Mouse (Mus musculus) heart, embryonic 15.5 days (tissue): ENCODE data around the gene Serpinb1a. TPM values are rescaled to one million over a fixed set of nuclear protein-coding genes. Genes with fewer than 3 reads are reported as not detected.
"Not testable (repeated sequence)": the region's sequence is repeated elsewhere in the genome, so short reads cannot be mapped to it uniquely, and the experiment has no call there.

Experiments used
- ATAC-seq: fragments of 200-750 bp; cut with Nextera tagmentation; replicated peaks from 2 replicates; pipeline ENCODE4 v1.8.0; 2017; ENCODE audit warnings: low read depth, moderate TSS enrichment; ENCODE audit not compliant: insufficient number of reproducible peaks, insufficient read depth, low FRiP score
- H3K27ac ChIP-seq: fragments of 300-500 bp; sonication (generic); 2 replicates; pipeline ENCODE4 v1.5.1; 2015; ENCODE audit warnings: mild to moderate bottlenecking, inconsistent platforms
- H3K27me3 ChIP-seq: fragments of 300-500 bp; sonication (generic); 2 replicates; pipeline ENCODE4 v1.6.1; 2015; ENCODE audit warnings: inconsistent platforms
- H3K36me3 ChIP-seq: fragments of 300-500 bp; sonication (generic); 2 replicates; pipeline ENCODE4 v1.6.1; 2015; ENCODE audit warnings: mild to moderate bottlenecking, inconsistent platforms
- H3K4me1 ChIP-seq: fragments of 300-500 bp; sonication (generic); replicated peaks from 2 replicates; pipeline ENCODE4 v1.6.1; 2015; ENCODE audit warnings: inconsistent platforms
- H3K4me2 ChIP-seq: fragments of 300-500 bp; sonication (generic); 2 replicates; pipeline ENCODE4 v1.6.1; 2015; ENCODE audit warnings: inconsistent platforms, mild to moderate bottlenecking, moderate library complexity
- H3K4me3 ChIP-seq: fragments of 300-500 bp; sonication (generic); 2 replicates; pipeline ENCODE4 v1.5.1; 2015; ENCODE audit warnings: mild to moderate bottlenecking, inconsistent platforms
- H3K9ac ChIP-seq: fragments of 300-500 bp; sonication (generic); 2 replicates; pipeline ENCODE4 v1.6.1; 2015; ENCODE audit warnings: mild to moderate bottlenecking, inconsistent platforms
- H3K9me3 ChIP-seq: fragments of 300-500 bp; sonication (generic); replicated peaks from 2 replicates; pipeline ENCODE4 v1.6.1; 2016; ENCODE audit warnings: inconsistent platforms
- WGBS: fragments of 180-500 bp; shearing (Covaris S2); methylation state at CpG from one replicate; pipeline ENCODE4 v1.1.7; 2015; ENCODE audit warnings: mixed read lengths; 5-methylcytosine and 5-hydroxymethylcytosine counted together
- polyA plus RNA-seq: library from polyadenylated mRNA; unstranded; fragments of >200 nt; fragmentation: Nextera tagmentation; extraction: Ambion mirVana; gene quantifications from 2 replicates; pipeline ENCODE4 v1.2.1, GENCODE M21; 2015

Serpinb1a gene
- polyA plus RNA-seq, 1 experiment from 2014 or later = 11.5 TPM

- not testable (repeated sequence) for H3K27ac ChIP-seq, H3K36me3 ChIP-seq, H3K9me3 ChIP-seq, H3K27me3 ChIP-seq, H3K4me1 ChIP-seq, H3K4me2 ChIP-seq, ATAC-seq, H3K9ac ChIP-seq, H3K4me3 ChIP-seq
- WGBS = 76% methylated on average over 3 of the region's 3 CpGs
Measured at GRCm38 (mm10) chr13:32864529-32864928, 13.5 kb upstream of the Serpinb1a start.

DNA sequence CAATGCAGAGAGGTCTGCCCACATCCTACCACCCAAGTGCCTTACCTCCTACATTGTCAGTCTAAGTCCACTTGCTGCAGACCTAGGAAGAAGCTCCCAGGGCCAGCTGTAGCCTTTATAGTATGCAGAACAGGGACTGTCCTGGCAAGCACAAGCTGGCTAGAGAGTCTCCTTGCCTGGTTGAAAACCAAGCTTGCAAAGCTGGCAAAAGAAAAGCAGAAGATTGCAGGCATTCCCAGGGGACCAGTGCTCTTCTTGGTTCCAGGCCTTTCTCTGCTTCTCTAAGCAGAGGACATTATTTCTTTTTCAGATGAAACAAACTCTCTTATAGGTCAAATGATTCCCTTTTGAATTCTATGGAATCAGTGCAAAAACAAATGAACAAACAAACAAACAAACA, 12.5 kb upstream of the Serpinb1a start:
- Histone ChIP-seq H3K27ac (no peak overlapping the region), H3K9ac (no peak overlapping the region), H3K4me3 (no peak overlapping the region), H3K4me2 (no peak overlapping the region), H3K27me3 (no peaks in the 10 kb centered on the region), H3K9me3 (no peaks in the 10 kb centered on the region), H3K4me1 (0 out of 2 replicates have a peak, but pooled peaks cover 2% of the 10 kb centered on the region), H3K36me3 (no peaks in the 10 kb centered on the region)
- ATAC-seq = no peak

DNA sequence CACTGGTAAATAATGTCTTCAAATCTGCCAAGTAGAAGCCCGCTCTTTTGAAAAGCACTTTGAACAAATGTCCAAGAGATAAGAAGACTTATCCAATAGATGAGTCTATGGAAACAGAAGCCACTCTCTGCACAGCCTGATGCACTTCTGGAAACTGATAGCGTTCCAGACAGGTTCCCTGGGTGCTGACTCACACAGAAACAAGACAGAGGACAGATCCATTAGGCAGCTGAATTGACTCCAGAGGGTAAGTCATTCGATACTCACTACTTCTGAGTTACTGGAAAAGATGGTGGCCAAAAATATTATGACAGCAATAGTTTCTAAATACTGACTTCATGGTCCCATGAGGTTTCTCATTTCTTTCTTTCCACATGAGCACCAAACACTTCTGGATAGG, 9.8 kb upstream of the Serpinb1a start:
- no peak for ATAC-seq
- Histone ChIP-seq H3K4me2 (no peak overlapping the region), H3K36me3 (no peaks in the 10 kb centered on the region), H3K27me3 (no peaks in the 10 kb centered on the region), H3K9me3 (no peaks in the 10 kb centered on the region), H3K9ac (no peak overlapping the region), H3K4me1 (0 out of 2 replicates have a peak, but pooled peaks cover 2% of the 10 kb centered on the region), H3K27ac (no peak overlapping the region), H3K4me3 (no peak overlapping the region)
- WGBS = 34% methylated on average over 3 of the region's 3 CpGs

DNA sequence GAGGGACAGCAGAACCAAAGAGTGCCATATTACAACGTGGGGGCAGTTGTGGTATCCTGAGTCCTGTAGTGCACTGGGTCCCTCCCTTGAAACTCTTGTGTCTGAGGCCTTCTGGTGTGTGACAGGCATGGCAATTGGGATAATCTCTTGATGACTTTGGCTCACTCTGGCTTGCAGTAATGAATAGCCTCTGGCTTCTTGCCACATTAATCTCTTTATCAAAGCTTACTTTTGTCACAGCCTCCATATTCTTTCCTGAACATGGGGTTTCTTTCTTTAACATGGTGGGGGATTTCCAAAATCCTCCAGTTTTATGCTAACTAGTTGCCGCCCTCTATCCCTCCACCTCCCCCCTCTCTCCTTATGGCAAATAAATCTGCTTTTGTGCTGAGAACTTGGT, 2.1 kb upstream of the Serpinb1a start:
- H3K9me3 ChIP-seq = no peaks in the 10 kb centered on the region
- 65% methylated on average over 2 of the region's 2 CpGs for WGBS
- no peak for ATAC-seq

GRCm38 (mm10) chr13:32852539-32852938, 1.6 kb upstream of the Serpinb1a start:
- Histone ChIP-seq H3K4me1 (peaks cover 19% of the 10 kb centered on the region), H3K27me3 (no peaks in the 10 kb centered on the region), H3K9ac (no peak overlapping the region), H3K36me3 (no peaks in the 10 kb centered on the region), H3K27ac (no peak overlapping the region), H3K4me3 (no peak overlapping the region), H3K4me2 (no peak overlapping the region), H3K9me3 (no peaks in the 10 kb centered on the region)
- no peak for ATAC-seq
- WGBS = 85% methylated on average over 4 of the region's 4 CpGs

More for the DNA sequence above, 2.1 kb upstream of the Serpinb1a start:
- no peak overlapping the region for H3K4me3 ChIP-seq
- no peak overlapping the region for H3K4me2 ChIP-seq
- H3K36me3 ChIP-seq = no peaks in the 10 kb centered on the region
- no peak overlapping the region for H3K9ac ChIP-seq
- no peaks in the 10 kb centered on the region for H3K27me3 ChIP-seq
- H3K4me1 ChIP-seq = peaks cover 19% of the 10 kb centered on the region
- no peak overlapping the region for H3K27ac ChIP-seq

DNA sequence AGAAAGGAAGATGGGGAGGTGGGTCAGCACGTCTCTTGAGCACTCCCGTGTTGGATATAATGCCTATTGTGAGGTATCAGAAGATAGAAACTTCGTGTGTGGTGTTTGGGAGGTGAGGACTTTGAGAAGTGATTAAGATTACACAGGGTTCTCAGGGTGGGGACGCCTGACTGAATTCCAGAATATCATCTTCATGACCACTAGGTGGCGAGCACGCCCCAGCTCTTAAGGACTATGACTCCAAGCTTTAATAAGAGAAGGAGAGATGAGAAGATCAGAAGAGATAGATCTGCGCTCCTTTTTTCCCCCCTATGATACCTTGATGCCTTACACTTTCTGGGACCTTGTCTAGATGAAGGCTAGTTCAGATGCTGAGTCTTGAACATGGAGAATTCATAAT, 982 bp upstream of the Serpinb1a start:
- no peaks in the 10 kb centered on the region for H3K27me3 ChIP-seq
- peaks cover 19% of the 10 kb centered on the region for H3K4me1 ChIP-seq
- no peak overlapping the region for H3K4me3 ChIP-seq
- H3K9me3 ChIP-seq = no peaks in the 10 kb centered on the region
- ATAC-seq = no peak
- H3K9ac ChIP-seq = no peak overlapping the region
- no peak overlapping the region for H3K27ac ChIP-seq
- H3K4me2 ChIP-seq = no peak overlapping the region
- no peaks in the 10 kb centered on the region for H3K36me3 ChIP-seq
- WGBS = 6% methylated on average over 7 of the region's 7 CpGs

GRCm38 (mm10) chr13:32850156-32850555, 829 bp downstream of the Serpinb1a start:
- Histone ChIP-seq H3K4me1 (peaks cover 19% of the 10 kb centered on the region), H3K27ac (no peak overlapping the region), H3K36me3 (no peaks in the 10 kb centered on the region), H3K4me3 (no peak overlapping the region), H3K9ac (no peak overlapping the region), H3K4me2 (0 out of 2 replicates have a peak overlapping the region, but pooled peaks have one; percentile 12), H3K9me3 (no peaks in the 10 kb centered on the region), H3K27me3 (no peaks in the 10 kb centered on the region)
- WGBS = 42% methylated on average over 1 of the region's 1 CpGs
- ATAC-seq = no peak

DNA sequence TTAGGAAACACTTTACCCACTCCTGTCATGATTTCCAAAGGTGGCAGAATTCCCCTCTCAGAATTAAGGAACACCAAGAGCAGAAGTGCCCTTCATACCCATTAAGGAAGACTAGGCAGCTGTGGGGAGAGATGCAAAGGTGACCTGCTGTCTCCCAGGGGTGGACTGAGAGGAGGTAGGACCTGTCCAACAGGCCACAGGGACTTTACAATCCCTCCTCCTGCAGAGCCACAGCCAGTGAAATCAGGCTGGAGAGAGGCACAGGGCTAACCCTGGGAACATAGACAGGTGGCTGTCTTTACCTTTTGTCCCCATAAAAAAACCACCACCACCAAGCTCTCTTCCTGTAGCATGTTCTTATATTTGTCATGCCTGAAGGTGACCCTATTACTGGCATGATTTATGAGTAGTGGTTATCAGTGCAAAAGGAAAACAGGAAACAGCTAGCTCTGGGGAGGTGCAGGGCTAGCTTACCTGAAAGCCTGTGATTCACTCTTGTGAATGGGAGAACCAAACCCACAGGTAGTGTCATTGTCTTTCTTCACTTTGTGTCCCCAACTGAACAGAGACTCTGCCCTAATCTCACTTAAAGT, 1.4 kb downstream of the Serpinb1a start:
- Histone ChIP-seq H3K4me3 (no peak overlapping the region), H3K4me2 (0 out of 2 replicates have a peak overlapping the region, but pooled peaks have one; percentile 12), H3K36me3 (no peaks in the 10 kb centered on the region), H3K4me1 (peaks cover 19% of the 10 kb centered on the region), H3K27ac (no peak overlapping the region), H3K27me3 (no peaks in the 10 kb centered on the region), H3K9ac (no peak overlapping the region), H3K9me3 (no peaks in the 10 kb centered on the region)
- ATAC-seq = no peak

GRCm38 (mm10) chr13:32849092-32849491, 1.9 kb downstream of the Serpinb1a start:
- Histone ChIP-seq H3K27ac (no peak overlapping the region), H3K36me3 (no peaks in the 10 kb centered on the region), H3K4me1 (peaks cover 19% of the 10 kb centered on the region), H3K4me3 (no peak overlapping the region), H3K27me3 (no peaks in the 10 kb centered on the region), H3K9ac (no peak overlapping the region), H3K9me3 (no peaks in the 10 kb centered on the region), H3K4me2 (no peak overlapping the region)
- WGBS = 52% methylated on average over 4 of the region's 4 CpGs
- ATAC-seq = no peak

- no peak overlapping the region for H3K27ac ChIP-seq
- H3K4me2 ChIP-seq = no peak overlapping the region
- no peaks in the 10 kb centered on the region for H3K9me3 ChIP-seq
- H3K4me1 ChIP-seq = peaks cover 19% of the 10 kb centered on the region
- no peak overlapping the region for H3K4me3 ChIP-seq
- H3K9ac ChIP-seq = no peak overlapping the region
- no peaks in the 10 kb centered on the region for H3K27me3 ChIP-seq
- ATAC-seq = no peak
- H3K36me3 ChIP-seq = no peaks in the 10 kb centered on the region
Measured at GRCm38 (mm10) chr13:32846221-32846620, 4.8 kb downstream of the Serpinb1a start.

DNA sequence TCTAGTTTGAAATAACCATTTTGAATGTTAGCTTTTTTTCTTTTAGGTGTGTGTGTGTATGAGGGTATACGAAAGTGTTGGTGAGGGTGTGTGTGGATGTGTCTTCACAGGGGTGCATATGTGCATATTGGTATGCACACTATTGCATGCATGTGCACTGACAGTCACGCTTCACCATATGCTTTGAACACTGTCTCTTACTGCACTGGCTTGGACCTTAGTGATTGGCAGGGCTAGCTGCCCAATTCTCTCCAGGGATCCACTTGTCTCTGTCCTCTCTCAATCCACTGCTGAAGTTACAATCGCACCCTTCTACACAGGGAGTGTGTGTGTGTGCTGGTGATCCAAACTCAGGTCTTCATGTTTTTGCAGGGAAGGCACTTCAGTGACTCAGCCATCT, 9.6 kb downstream of the Serpinb1a start:
- H3K36me3 ChIP-seq = no peaks in the 10 kb centered on the region
- WGBS = 85% methylated on average over 3 of the region's 3 CpGs

DNA sequence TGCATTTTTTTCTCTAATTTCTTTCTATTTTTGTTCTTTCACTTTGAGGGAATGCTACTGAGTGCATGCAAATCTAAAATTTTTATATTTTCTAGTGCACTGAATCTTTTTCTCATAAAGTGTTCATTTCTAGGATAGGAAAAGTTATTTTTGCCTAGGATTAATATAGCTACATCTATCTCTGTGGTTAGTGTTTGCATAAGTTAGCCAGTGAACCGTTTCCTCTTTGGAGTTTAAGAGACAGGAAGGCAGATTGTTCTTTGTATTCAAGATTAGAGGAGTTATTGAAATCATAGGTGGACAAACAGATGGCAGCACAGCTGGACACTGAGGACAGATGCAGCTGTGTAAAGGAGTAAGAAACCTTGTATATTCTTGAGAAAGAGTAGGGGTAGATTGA, 11.7 kb downstream of the Serpinb1a start:
- no peak overlapping the region for H3K4me2 ChIP-seq
- H3K9me3 ChIP-seq = no peaks in the 10 kb centered on the region
- no peak overlapping the region for H3K4me3 ChIP-seq
- no peaks in the 10 kb centered on the region for H3K4me1 ChIP-seq
- H3K27me3 ChIP-seq = no peaks in the 10 kb centered on the region
- ATAC-seq = no peak
- H3K36me3 ChIP-seq = no peaks in the 10 kb centered on the region
- no peak overlapping the region for H3K9ac ChIP-seq
- no peak overlapping the region for H3K27ac ChIP-seq
- WGBS = 22% methylated on average over 1 of the region's 1 CpGs

More for the DNA sequence above, 9.6 kb downstream of the Serpinb1a start:
- Histone ChIP-seq H3K4me2 (no peak overlapping the region), H3K9me3 (no peaks in the 10 kb centered on the region), H3K27me3 (no peaks in the 10 kb centered on the region), H3K27ac (no peak overlapping the region), H3K4me1 (no peaks in the 10 kb centered on the region), H3K4me3 (no peak overlapping the region), H3K9ac (no peak overlapping the region)
- no peak for ATAC-seq
